Mouse (Mus musculus): ENCODE measurements around the gene Ano6.

GRCm38 (mm10) chr15:95917330-95917729 is 126.7 kb downstream of the Ano6 start:
- TF ChIP-seq POLR2A (IDR thresholded peaks at IDR 0.05; ENCODE audit: borderline replicate concordance, control insufficient read depth, low read depth, low read length) (no peak), CTCF (IDR thresholded peaks at IDR 0.05; ENCODE audit: control insufficient read depth, insufficient read depth, low read length) (no peak)

All from bone marrow, adult 2 months (tissue).